Mouse (Mus musculus): Measurements from ENCODE around the gene Usp20. TPM values are rescaled to one million over a fixed set of nuclear protein-coding genes. Genes with fewer than 3 reads are reported as not detected.

The Usp20 gene
- polyA plus RNA-seq, 1 experiment from 2014 or later, result 5.8 TPM

DNA sequence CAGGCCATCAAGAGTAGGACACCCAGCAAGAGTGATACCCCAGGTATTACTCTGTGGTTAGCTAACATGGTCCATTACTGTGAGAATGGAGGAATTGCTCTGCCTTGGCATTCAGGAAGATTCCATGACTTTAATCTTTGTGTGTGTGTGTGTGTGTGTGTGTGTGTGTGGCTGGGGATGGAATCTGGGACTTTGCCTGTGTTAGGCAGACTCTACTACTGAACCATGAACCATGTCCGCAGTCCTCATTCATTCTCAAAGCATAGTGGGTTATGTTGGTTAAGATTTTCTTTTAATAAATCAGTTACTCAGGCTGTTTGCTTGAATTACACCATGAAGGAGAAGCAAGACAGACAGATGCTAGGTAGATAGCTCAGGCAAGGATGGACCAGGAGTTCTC, 61.8 kb downstream of the Usp20 start:
- no peak for ATAC-seq (ENCODE audit: low read depth)
- 74% methylated on average over 1 of the region's 1 CpGs for WGBS (ENCODE audit: insufficient replicate concordance)
- no peak overlapping the region for H3K27ac ChIP-seq (ENCODE audit: low read length)

DNA sequence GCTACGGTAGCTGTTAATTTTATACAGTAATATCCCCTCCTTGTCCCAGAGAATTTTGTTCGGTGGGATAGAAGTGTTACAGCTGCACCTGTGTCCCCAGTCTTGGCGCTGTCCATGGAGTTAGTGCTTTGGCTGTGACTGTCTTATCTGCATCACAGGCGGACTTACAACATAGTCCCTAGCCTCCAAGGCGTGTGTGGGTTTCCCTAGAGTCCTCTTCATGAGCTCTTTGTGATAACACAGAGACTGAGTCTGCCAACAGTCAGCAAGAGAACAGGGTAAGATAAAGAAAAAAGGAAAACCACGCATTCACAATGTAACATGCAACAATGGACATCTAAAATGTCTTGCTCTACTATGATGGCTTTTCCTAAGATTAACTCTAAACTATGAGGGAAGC, 66.0 kb downstream of the Usp20 start:
- Histone ChIP-seq H3K9me3 (replicated peaks; ENCODE audit: control insufficient read depth, low read length) (no peaks in the 10 kb centered on the region), H3K4me3 (ENCODE audit: low read depth, low read length) (no peak overlapping the region), H3K4me2 (ENCODE audit: low read depth, low read length) (no peak overlapping the region), H3K27me3 (ENCODE audit: control insufficient read depth, insufficient read depth, low read depth, low read length) (no peaks in the 10 kb centered on the region), H3K36me3 (ENCODE audit: control insufficient read depth, insufficient read depth) (no peaks in the 10 kb centered on the region), H3K4me1 (ENCODE audit: control insufficient read depth, low read depth, low read length) (no peaks in the 10 kb centered on the region; the same call in 1 of the 2 replicates), H3K9ac (ENCODE audit: low read depth, low read length) (no peak overlapping the region), H3K27ac (ENCODE audit: low read length) (no peak overlapping the region)
- no peak for ATAC-seq (ENCODE audit: low read depth)
- 30% methylated on average over 6 of the region's 6 CpGs for WGBS (ENCODE audit: insufficient replicate concordance)

More for the DNA sequence above, 61.8 kb downstream of the Usp20 start:
- peaks cover 5% of the 10 kb centered on the region for H3K36me3 ChIP-seq (ENCODE audit: control insufficient read depth, insufficient read depth)
- H3K4me2 ChIP-seq (ENCODE audit: low read depth, low read length), result no peak overlapping the region
- no peaks in the 10 kb centered on the region; the same call in 1 of the 2 replicates for H3K4me1 ChIP-seq (ENCODE audit: control insufficient read depth, low read depth, low read length)
- H3K27me3 ChIP-seq (ENCODE audit: control insufficient read depth, insufficient read depth, low read depth, low read length), result no peaks in the 10 kb centered on the region
- no peak overlapping the region for H3K4me3 ChIP-seq (ENCODE audit: low read depth, low read length)
- no peaks in the 10 kb centered on the region for H3K9me3 ChIP-seq (replicated peaks; ENCODE audit: control insufficient read depth, low read length)
- no peak overlapping the region for H3K9ac ChIP-seq (ENCODE audit: low read depth, low read length)

DNA sequence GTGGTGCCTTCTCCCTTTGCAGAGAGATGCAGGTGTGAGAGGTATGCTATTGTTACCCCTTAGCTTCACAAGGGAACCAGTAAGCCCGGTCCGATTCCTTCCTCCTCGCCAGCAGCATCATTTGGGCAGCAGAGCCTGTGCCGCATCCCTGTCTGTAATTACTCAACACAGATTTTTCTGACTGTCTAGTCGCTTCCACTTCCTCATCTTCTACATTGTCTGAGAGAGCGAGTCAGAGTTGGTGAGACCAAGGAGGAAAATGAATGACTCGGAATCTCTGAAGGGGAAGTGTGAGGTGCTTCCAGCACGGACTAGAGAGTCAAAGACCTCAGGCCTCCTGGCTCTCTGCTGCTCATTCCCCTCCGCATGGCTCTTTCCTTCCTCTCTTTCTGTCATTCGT, 70.4 kb downstream of the Usp20 start:
- H3K4me1 ChIP-seq (ENCODE audit: control insufficient read depth, low read depth, low read length), result no peaks in the 10 kb centered on the region; the same call in 1 of the 2 replicates

DNA sequence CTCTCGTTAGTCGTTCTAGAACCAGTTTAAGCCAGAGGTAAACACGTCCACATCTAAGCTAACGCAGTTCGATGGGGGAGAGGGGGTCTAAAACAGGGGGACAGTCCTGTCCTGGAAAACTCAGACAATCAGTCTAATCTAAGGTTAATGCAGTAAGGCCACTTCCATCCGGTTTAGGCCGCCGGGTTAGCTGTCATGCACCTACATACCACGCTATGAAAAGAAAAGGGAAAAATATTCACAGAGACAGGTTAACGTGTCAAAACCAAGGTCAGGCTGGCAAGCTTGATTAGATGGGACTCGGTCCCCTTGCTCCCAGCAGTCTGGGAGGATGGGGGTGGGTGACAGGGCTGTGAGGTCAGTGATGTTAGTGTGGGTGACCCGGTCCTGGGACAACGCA, 71.3 kb downstream of the Usp20 start:
- Histone ChIP-seq H3K9me3 (replicated peaks; ENCODE audit: control insufficient read depth, low read length) (no peaks in the 10 kb centered on the region), H3K27ac (ENCODE audit: low read length) (no peak overlapping the region), H3K4me3 (ENCODE audit: low read depth, low read length) (no peak overlapping the region), H3K9ac (ENCODE audit: low read depth, low read length) (no peak overlapping the region), H3K4me2 (ENCODE audit: low read depth, low read length) (no peak overlapping the region), H3K4me1 (ENCODE audit: control insufficient read depth, low read depth, low read length) (no peaks in the 10 kb centered on the region; the same call in 1 of the 2 replicates), H3K27me3 (ENCODE audit: control insufficient read depth, insufficient read depth, low read depth, low read length) (no peaks in the 10 kb centered on the region), H3K36me3 (ENCODE audit: control insufficient read depth, insufficient read depth) (peaks cover 7% of the 10 kb centered on the region)
- WGBS (ENCODE audit: insufficient replicate concordance), result 81% methylated on average over 13 of the region's 13 CpGs
- no peak for ATAC-seq (ENCODE audit: low read depth)

More for the DNA sequence above, 70.4 kb downstream of the Usp20 start:
- H3K27me3 ChIP-seq (ENCODE audit: control insufficient read depth, insufficient read depth, low read depth, low read length), result no peaks in the 10 kb centered on the region
- H3K9ac ChIP-seq (ENCODE audit: low read depth, low read length), result no peak overlapping the region
- H3K36me3 ChIP-seq (ENCODE audit: control insufficient read depth, insufficient read depth), result peaks cover 7% of the 10 kb centered on the region
- no peak overlapping the region for H3K4me2 ChIP-seq (ENCODE audit: low read depth, low read length)
- H3K4me3 ChIP-seq (ENCODE audit: low read depth, low read length), result no peak overlapping the region
- no peak overlapping the region for H3K27ac ChIP-seq (ENCODE audit: low read length)
- ATAC-seq (ENCODE audit: low read depth), result no peak
- no peaks in the 10 kb centered on the region for H3K9me3 ChIP-seq (replicated peaks; ENCODE audit: control insufficient read depth, low read length)
- 66% methylated on average over 10 of the region's 10 CpGs for WGBS (ENCODE audit: insufficient replicate concordance)

DNA sequence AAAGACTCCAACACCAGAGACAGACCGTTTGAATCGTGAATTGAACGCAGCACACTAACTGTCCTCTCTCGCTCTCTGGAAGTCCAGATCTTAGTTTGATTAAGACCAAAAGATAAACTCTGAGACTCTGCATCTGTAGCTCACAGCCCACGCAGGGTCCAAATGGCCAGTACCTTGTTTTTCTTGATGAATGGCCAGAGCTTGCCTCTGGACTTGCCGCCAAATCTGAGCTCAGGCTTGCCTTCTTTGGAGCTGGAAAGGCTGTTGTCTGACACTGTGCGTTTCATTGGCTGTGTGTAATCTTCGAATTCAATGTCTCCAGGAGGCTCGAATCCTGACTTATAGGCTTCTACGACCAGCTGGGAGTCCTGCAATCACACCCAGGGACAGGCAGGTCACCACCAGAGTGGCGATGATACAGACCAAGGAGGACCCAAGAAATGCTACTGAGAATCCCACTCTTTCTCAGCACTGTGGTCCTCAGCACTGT, 71.8 kb downstream of the Usp20 start:
- H3K36me3 ChIP-seq (ENCODE audit: control insufficient read depth, insufficient read depth), result peaks cover 7% of the 10 kb centered on the region
- no peak overlapping the region for H3K4me2 ChIP-seq (ENCODE audit: low read depth, low read length)
- H3K4me1 ChIP-seq (ENCODE audit: control insufficient read depth, low read depth, low read length), result no peaks in the 10 kb centered on the region
- 74% methylated on average over 11 of the region's 11 CpGs for WGBS (ENCODE audit: insufficient replicate concordance)
- no peaks in the 10 kb centered on the region for H3K27me3 ChIP-seq (ENCODE audit: control insufficient read depth, insufficient read depth, low read depth, low read length)
- H3K27ac ChIP-seq (ENCODE audit: low read length), result no peak overlapping the region
- H3K4me3 ChIP-seq (ENCODE audit: low read depth, low read length), result no peak overlapping the region
- H3K9ac ChIP-seq (ENCODE audit: low read depth, low read length), result no peak overlapping the region
- no peaks in the 10 kb centered on the region for H3K9me3 ChIP-seq (replicated peaks; ENCODE audit: control insufficient read depth, low read length)
- ATAC-seq (ENCODE audit: low read depth), result no peak

DNA sequence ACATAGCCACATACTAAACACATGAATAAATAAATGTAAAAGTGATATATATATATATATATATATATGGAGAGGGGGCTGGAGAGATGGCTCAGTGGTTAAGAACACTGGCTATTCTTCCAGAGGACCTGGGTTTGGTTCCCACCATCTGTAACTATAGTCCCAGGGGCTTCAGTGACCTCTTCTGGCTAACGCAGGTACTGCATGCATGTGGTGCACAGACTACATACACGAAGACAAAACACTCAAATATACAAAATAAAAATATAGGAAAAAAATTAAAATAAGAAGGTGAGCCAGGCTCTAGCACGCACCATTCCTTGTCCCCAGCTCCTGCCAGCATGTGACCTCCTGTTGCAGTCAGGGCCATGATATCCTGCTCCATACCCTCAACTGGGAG, 74.0 kb downstream of the Usp20 start:
- Histone ChIP-seq H3K36me3 (ENCODE audit: control insufficient read depth, insufficient read depth) (peaks cover 7% of the 10 kb centered on the region), H3K9ac (ENCODE audit: low read depth, low read length) (no peak overlapping the region), H3K4me3 (ENCODE audit: low read depth, low read length) (no peak overlapping the region), H3K4me1 (ENCODE audit: control insufficient read depth, low read depth, low read length) (peaks cover 6% of the 10 kb centered on the region; the same call in 1 of the 2 replicates), H3K9me3 (replicated peaks; ENCODE audit: control insufficient read depth, low read length) (no peaks in the 10 kb centered on the region), H3K4me2 (ENCODE audit: low read depth, low read length) (no peak overlapping the region), H3K27ac (ENCODE audit: low read length) (no peak overlapping the region), H3K27me3 (ENCODE audit: control insufficient read depth, insufficient read depth, low read depth, low read length) (no peaks in the 10 kb centered on the region)
- WGBS (ENCODE audit: insufficient replicate concordance), result 77% methylated on average over 3 of the region's 3 CpGs
- no peak for ATAC-seq (ENCODE audit: low read depth)

DNA sequence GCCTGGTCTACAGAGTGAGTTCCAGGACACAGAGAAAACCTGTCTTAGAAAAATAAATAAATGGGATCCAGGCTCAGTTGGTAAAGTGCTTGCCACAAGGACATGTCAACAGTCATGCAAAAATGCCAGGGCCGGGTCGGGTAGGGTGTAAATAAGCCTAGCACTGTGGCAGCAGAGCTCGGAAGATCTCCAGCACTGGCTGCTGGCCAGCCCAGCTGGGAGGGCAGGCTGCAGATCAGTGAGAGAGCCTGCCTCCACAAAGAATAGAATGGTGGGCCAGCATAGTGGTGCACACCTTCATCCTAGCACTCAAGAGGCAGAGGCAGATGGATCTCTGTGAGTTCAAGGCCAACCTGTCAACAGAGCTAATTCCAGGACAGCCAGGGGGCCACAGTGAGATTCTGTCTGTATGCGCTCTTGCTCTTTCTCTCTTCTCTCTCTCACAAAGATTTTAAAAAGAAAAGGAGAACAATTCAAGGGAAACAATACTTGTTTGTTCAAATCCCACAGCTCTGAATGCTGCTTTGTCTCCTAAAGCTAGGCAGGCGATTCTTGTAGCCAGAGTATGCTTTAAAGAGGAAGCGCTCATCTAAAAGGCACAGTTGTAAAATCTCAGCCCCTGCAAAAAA, 75.6 kb downstream of the Usp20 start:
- no peaks in the 10 kb centered on the region for H3K27me3 ChIP-seq (ENCODE audit: control insufficient read depth, insufficient read depth, low read depth, low read length)
- H3K4me1 ChIP-seq (ENCODE audit: control insufficient read depth, low read depth, low read length), result peaks cover 10% of the 10 kb centered on the region; the same call in 1 of the 2 replicates
- 78% methylated on average over 6 of the region's 6 CpGs for WGBS (ENCODE audit: insufficient replicate concordance)
- H3K9ac ChIP-seq (ENCODE audit: low read depth, low read length), result no peak overlapping the region
- ATAC-seq (ENCODE audit: low read depth), result no peak
- H3K27ac ChIP-seq (ENCODE audit: low read length), result no peak overlapping the region
- no peak overlapping the region for H3K4me3 ChIP-seq (ENCODE audit: low read depth, low read length)
- H3K9me3 ChIP-seq (replicated peaks; ENCODE audit: control insufficient read depth, low read length), result no peaks in the 10 kb centered on the region
- peaks cover 7% of the 10 kb centered on the region for H3K36me3 ChIP-seq (ENCODE audit: control insufficient read depth, insufficient read depth)
- no peak overlapping the region for H3K4me2 ChIP-seq (ENCODE audit: low read depth, low read length)

DNA sequence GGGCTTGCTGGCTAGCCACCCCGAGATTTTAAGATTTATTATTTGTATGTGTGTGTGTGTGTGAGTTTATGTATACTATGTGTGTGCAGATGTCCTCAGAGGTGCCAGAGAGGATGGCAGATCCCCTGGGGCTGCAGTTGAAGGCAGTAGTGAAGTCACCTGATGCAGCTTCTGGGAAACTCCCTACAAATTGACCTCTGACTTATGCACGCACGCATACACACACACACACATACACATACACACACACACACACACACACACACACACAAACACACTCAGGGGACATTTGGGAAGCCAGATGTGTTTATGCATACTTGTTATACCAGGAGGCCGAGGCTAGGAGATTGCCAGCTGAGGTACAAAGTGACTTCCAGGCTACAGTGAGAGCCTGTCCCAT, 76.4 kb downstream of the Usp20 start:
- H3K9me3 ChIP-seq (replicated peaks; ENCODE audit: control insufficient read depth, low read length), result no peaks in the 10 kb centered on the region
- no peak overlapping the region for H3K9ac ChIP-seq (ENCODE audit: low read depth, low read length)
- H3K27ac ChIP-seq (ENCODE audit: low read length), result no peak overlapping the region
- H3K36me3 ChIP-seq (ENCODE audit: control insufficient read depth, insufficient read depth), result peaks cover 7% of the 10 kb centered on the region
- H3K27me3 ChIP-seq (ENCODE audit: control insufficient read depth, insufficient read depth, low read depth, low read length), result no peaks in the 10 kb centered on the region
- no peak overlapping the region for H3K4me3 ChIP-seq (ENCODE audit: low read depth, low read length)
- H3K4me2 ChIP-seq (ENCODE audit: low read depth, low read length), result no peak overlapping the region
- no peak for ATAC-seq (ENCODE audit: low read depth)
- 77% methylated on average over 4 of the region's 4 CpGs for WGBS (ENCODE audit: insufficient replicate concordance)
- H3K4me1 ChIP-seq (ENCODE audit: control insufficient read depth, low read depth, low read length), result peaks cover 10% of the 10 kb centered on the region; the same call in 1 of the 2 replicates

DNA sequence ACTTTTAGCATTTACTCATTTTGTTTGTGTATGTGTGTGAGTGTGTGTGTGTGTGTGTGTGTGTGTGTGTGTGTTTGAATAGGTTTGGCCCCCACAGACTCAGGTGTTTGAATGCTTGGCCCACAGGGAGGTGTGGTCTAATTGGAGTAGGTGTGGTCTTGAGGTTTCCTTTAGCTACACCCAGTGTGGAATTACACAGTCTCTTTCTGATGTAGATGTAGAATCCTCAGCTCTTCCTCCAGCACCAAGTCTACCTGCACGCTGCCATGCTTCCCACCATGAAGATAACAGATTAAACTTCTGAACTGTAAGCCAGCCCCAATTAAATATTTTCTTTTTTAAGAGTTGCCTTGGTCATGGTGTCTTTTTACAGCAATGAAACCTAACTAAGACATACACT, 78.2 kb downstream of the Usp20 start:
- Histone ChIP-seq H3K27me3 (ENCODE audit: control insufficient read depth, insufficient read depth, low read depth, low read length) (no peaks in the 10 kb centered on the region), H3K4me3 (ENCODE audit: low read depth, low read length) (no peak overlapping the region), H3K4me2 (ENCODE audit: low read depth, low read length) (peak overlapping the region; percentile 54; the same call in 1 of the 2 replicates), H3K9me3 (replicated peaks; ENCODE audit: control insufficient read depth, low read length) (no peaks in the 10 kb centered on the region), H3K36me3 (ENCODE audit: control insufficient read depth, insufficient read depth) (peaks cover 7% of the 10 kb centered on the region), H3K9ac (ENCODE audit: low read depth, low read length) (no peak overlapping the region), H3K27ac (ENCODE audit: low read length) (no peak overlapping the region; the same call in 1 of the 2 replicates), H3K4me1 (ENCODE audit: control insufficient read depth, low read depth, low read length) (peaks cover 10% of the 10 kb centered on the region; the same call in 1 of the 2 replicates)
- WGBS (ENCODE audit: insufficient replicate concordance), result 65% methylated on average over 1 of the region's 1 CpGs
- ATAC-seq (ENCODE audit: low read depth), result no peak

Data from liver, embryonic 16.5 days (tissue).